In the genomic region with DNA sequence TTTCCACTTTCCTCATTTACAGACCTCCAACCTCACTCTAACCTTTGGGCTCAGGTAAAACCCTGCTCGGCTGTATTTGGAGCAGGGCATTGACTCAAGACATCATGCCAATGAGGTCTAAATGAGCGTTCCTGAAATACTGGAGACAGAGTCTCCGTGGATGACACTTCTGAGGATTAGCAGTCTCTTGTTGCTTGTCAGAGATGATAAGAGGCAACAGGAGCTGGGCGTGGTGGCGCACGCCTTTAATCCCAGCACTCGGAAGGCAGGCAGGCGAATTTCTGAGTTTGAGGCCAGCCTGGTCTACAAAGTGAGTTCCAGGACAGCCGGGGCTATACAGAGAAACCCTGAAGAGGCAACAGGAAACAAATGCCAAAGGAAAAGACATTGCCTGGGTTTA, we compare ENCODE assay signal across 15 mouse cellular contexts.
"Had no signal": no experiment of that assay in that cellular context is flagged by ENCODE, and none has a peak within 500 bp of the region (broad histone marks: within the 10 kb centered on the region; RNA-seq: fewer than 3 reads in every experiment).

No protein-coding gene starts in this region.

- H3K4me1 ChIP-seq: kidney, embryonic 15.5 days; limb, embryonic 15.5 days; lung, embryonic 15.5 days; midbrain, embryonic 12.5 days; neural tube, embryonic 13.5 days; stomach, embryonic 15.5 days had no signal

- H3K27me3 ChIP-seq: limb, embryonic 15.5 days; lung, embryonic 15.5 days; midbrain, embryonic 12.5 days; neural tube, embryonic 13.5 days; stomach, embryonic 15.5 days had no signal

- H3K9me3 ChIP-seq: kidney, embryonic 15.5 days; limb, embryonic 15.5 days; lung, embryonic 15.5 days; midbrain, embryonic 12.5 days; neural tube, embryonic 13.5 days; stomach, embryonic 15.5 days had no signal

- H3K4me2 ChIP-seq: kidney, embryonic 15.5 days; limb, embryonic 15.5 days; lung, embryonic 15.5 days; midbrain, embryonic 12.5 days; neural tube, embryonic 13.5 days; stomach, embryonic 15.5 days had no signal

- H3K27ac ChIP-seq: kidney, embryonic 15.5 days; left cerebral cortex, adult 2 months; limb, embryonic 15.5 days; lung, embryonic 15.5 days; macrophage; midbrain, embryonic 12.5 days; neural tube, embryonic 13.5 days; stomach, embryonic 15.5 days had no signal

- H3K4me3 ChIP-seq: kidney, embryonic 15.5 days; left cerebral cortex, adult 2 months; limb, embryonic 15.5 days; lung, embryonic 15.5 days; midbrain, embryonic 12.5 days; neural tube, embryonic 13.5 days; stomach, embryonic 15.5 days had no signal

- H3K36me3 ChIP-seq: kidney, embryonic 15.5 days; limb, embryonic 15.5 days; lung, embryonic 15.5 days; midbrain, embryonic 12.5 days; neural tube, embryonic 13.5 days; stomach, embryonic 15.5 days had no signal

- DNase-seq: kidney, adult 2 months; kidney, postnatal 14 days; lung, postnatal 14 days; retina, postnatal 1 day; thymus, adult 2 months; thymus, postnatal 36 days had no signal

- H3K9ac ChIP-seq: kidney, embryonic 15.5 days; limb, embryonic 15.5 days; lung, embryonic 15.5 days; midbrain, embryonic 12.5 days; neural tube, embryonic 13.5 days; stomach, embryonic 15.5 days had no signal

- ATAC-seq: midbrain, embryonic 16.5 days had no signal
